Mouse (Mus musculus): ENCODE measurements at regions not wholly inside any gene's neighbourhood (a gene's known extent, or its start where the extent isn't known, plus 50 kb on each side); places are given as distances from the start of the nearest gene placed in this dataset.
A peak's percentile ranks its signal among the peaks of the same experiment; 100 is the strongest.

- no peak for ATAC-seq
- in situ Hi-C loops (cut with MboI; ENCODE audit: low pct_unique_long_range_greater_than_20kb) = no loop called here
- DNase-seq (ENCODE audit: low read depth, low spot score) = no peak
- POLR2A ChIA-PET = no interaction called here
- CTCF ChIA-PET = no interaction called here
- no peaks in the 10 kb centered on the region for H3K27me3 ChIP-seq
- no peak for TF ChIP-seq CTCF (IDR thresholded peaks at IDR 0.05)
Measured at GRCm38 (mm10) chr2:148107607-148108115, 60.9 kb upstream of the Foxa2 start.

- CTCF ChIA-PET = interaction anchor here (0.7 to 1.7 kb wide), 5 partner anchors 10 to 282 kb away, joined by 3 to 7 read pairs (median 3); no protein-coding TSS in a partner anchor
Measured at GRCm38 (mm10) chr2:148110149-148110548, 63.4 kb upstream of the Foxa2 start.

GRCm38 (mm10) chr2:148111889-148112288, 65.1 kb upstream of the Foxa2 start:
- POLR2A ChIA-PET = no interaction called here
- H3K27me3 ChIP-seq = no peaks in the 10 kb centered on the region
- ATAC-seq = no peak
- CTCF ChIA-PET = interaction anchor here (0.8 to 1.1 kb wide), 2 partner anchors 38 to 301 kb away, joined by 3 read pairs; no protein-coding TSS in a partner anchor
- in situ Hi-C loops (cut with MboI; ENCODE audit: low pct_unique_long_range_greater_than_20kb) = no loop called here
- DNase-seq (ENCODE audit: low read depth, low spot score) = no peak
- TF ChIP-seq CTCF (IDR thresholded peaks at IDR 0.05) = peak; percentile 83

More at GRCm38 (mm10) chr2:148110149-148110548, 63.4 kb upstream of the Foxa2 start:
- in situ Hi-C loops (cut with MboI; ENCODE audit: low pct_unique_long_range_greater_than_20kb) = no loop called here
- no peak for DNase-seq (ENCODE audit: low read depth, low spot score)
- no peaks in the 10 kb centered on the region for H3K27me3 ChIP-seq
- POLR2A ChIA-PET = interaction anchor here (0.6 kb wide), 1 partner anchor 133 kb away, joined by 4 read pairs; no protein-coding TSS in a partner anchor
- TF ChIP-seq CTCF (IDR thresholded peaks at IDR 0.05) = peak; percentile 76
- ATAC-seq = no peak

- in situ Hi-C loops (cut with MboI; ENCODE audit: low pct_unique_long_range_greater_than_20kb) = no loop called here
- DNase-seq (ENCODE audit: low read depth, low spot score) (no peak), ATAC-seq (peak; percentile 66)
- no peak for TF ChIP-seq CTCF (IDR thresholded peaks at IDR 0.05)
- POLR2A ChIA-PET = no interaction called here
- H3K27me3 ChIP-seq = no peaks in the 10 kb centered on the region
- CTCF ChIA-PET = interaction anchor here (1.0 to 2.1 kb wide), 2 partner anchors 10 to 486 kb away, joined by 3 to 6 read pairs; no protein-coding TSS in a partner anchor
Measured at GRCm38 (mm10) chr2:148113184-148113583, 66.4 kb upstream of the Foxa2 start.

- TF ChIP-seq CTCF (IDR thresholded peaks at IDR 0.05) = no peak
- DNase-seq (ENCODE audit: low read depth, low spot score) = no peak
- ChIA-PET POLR2A (no interaction called here), CTCF (interaction anchor here (2.1 kb wide), 1 partner anchor 9 kb away, joined by 6 read pairs; no protein-coding TSS in a partner anchor)
- H3K27me3 ChIP-seq = no peaks in the 10 kb centered on the region
- in situ Hi-C loops (cut with MboI; ENCODE audit: low pct_unique_long_range_greater_than_20kb) = no loop called here
- no peak for ATAC-seq
Measured at GRCm38 (mm10) chr2:148114600-148114999, 67.8 kb upstream of the Foxa2 start.

- POLR2A ChIA-PET = no interaction called here
- in situ Hi-C loops (cut with MboI; ENCODE audit: low pct_unique_long_range_greater_than_20kb) = no loop called here
- TF ChIP-seq CTCF (IDR thresholded peaks at IDR 0.05) = no peak
- CTCF ChIA-PET = interaction anchor here (2.0 kb wide), 1 partner anchor 126 kb away, joined by 4 read pairs; no protein-coding TSS in a partner anchor
- no peak for DNase-seq (ENCODE audit: low read depth, low spot score)
- peak; percentile 4 for ATAC-seq
- no peaks in the 10 kb centered on the region for H3K27me3 ChIP-seq
Measured at GRCm38 (mm10) chr2:148116033-148116790, 69.4 kb upstream of the Foxa2 start.

- ATAC-seq = no peak
- in situ Hi-C loops (cut with MboI; ENCODE audit: low pct_unique_long_range_greater_than_20kb) = no loop called here
- CTCF ChIA-PET = interaction anchor here (1.3 to 2.0 kb wide), 2 partner anchors 125 to 538 kb away, joined by 4 read pairs; no protein-coding TSS in a partner anchor
- TF ChIP-seq CTCF (IDR thresholded peaks at IDR 0.05) = no peak
- H3K27me3 ChIP-seq = no peaks in the 10 kb centered on the region
- POLR2A ChIA-PET = no interaction called here
- DNase-seq (ENCODE audit: low read depth, low spot score) = no peak
Measured at GRCm38 (mm10) chr2:148117420-148117819, 70.7 kb upstream of the Foxa2 start.

GRCm38 (mm10) chr2:148121885-148122876, 75.4 kb upstream of the Foxa2 start:
- no peak for DNase-seq (ENCODE audit: low read depth, low spot score)
- TF ChIP-seq CTCF (IDR thresholded peaks at IDR 0.05) = peak; percentile 70
- POLR2A ChIA-PET = interaction anchor here (0.7 kb wide), 1 partner anchor 275 kb away, joined by 6 read pairs; no protein-coding TSS in a partner anchor
- H3K27me3 ChIP-seq = no peaks in the 10 kb centered on the region
- CTCF ChIA-PET = interaction anchor here (0.8 to 2.6 kb wide), 17 partner anchors 8 to 550 kb away, joined by 3 to 14 read pairs (median 5); partner anchors contain the start of gene Nxt1
- in situ Hi-C loops (cut with MboI; ENCODE audit: low pct_unique_long_range_greater_than_20kb) = loop anchor here (5.0 kb wide), 2 partner anchors 455 to 535 kb away; no protein-coding TSS in a partner anchor
- ATAC-seq = no peak

GRCm38 (mm10) chr2:148123780-148124179, 77.0 kb upstream of the Foxa2 start:
- ATAC-seq (no peak), DNase-seq (ENCODE audit: low read depth, low spot score) (no peak)
- ChIA-PET CTCF (interaction anchor here (0.8 to 2.6 kb wide), 11 partner anchors 9 to 536 kb away, joined by 3 to 14 read pairs (median 6); no protein-coding TSS in a partner anchor), POLR2A (no interaction called here)
- H3K27me3 ChIP-seq = no peaks in the 10 kb centered on the region
- in situ Hi-C loops (cut with MboI; ENCODE audit: low pct_unique_long_range_greater_than_20kb) = loop anchor here (5.0 kb wide), 2 partner anchors 454 to 534 kb away; no protein-coding TSS in a partner anchor
- TF ChIP-seq CTCF (IDR thresholded peaks at IDR 0.05) = peak; percentile 49

GRCm38 (mm10) chr2:148133811-148134210, 87.0 kb upstream of the Foxa2 start:
- ChIA-PET POLR2A (interaction anchor here (1.1 kb wide), 1 partner anchor 11 kb away, joined by 3 read pairs; no protein-coding TSS in a partner anchor), CTCF (interaction anchor here (0.8 kb wide), 1 partner anchor 11 kb away, joined by 3 read pairs; no protein-coding TSS in a partner anchor)
- ATAC-seq (no peak), DNase-seq (ENCODE audit: low read depth, low spot score) (no peak)
- no peaks in the 10 kb centered on the region for H3K27me3 ChIP-seq
- TF ChIP-seq CTCF (IDR thresholded peaks at IDR 0.05) = no peak
- in situ Hi-C loops (cut with MboI; ENCODE audit: low pct_unique_long_range_greater_than_20kb) = no loop called here

Data from Patski (cell line).